Mouse (Mus musculus) lung, postnatal 0 days (tissue): ENCODE results near the gene Arhgef28. TPM values are rescaled to one million over a fixed set of nuclear protein-coding genes. Genes with fewer than 3 reads are reported as not detected.
A peak's percentile ranks its signal among the peaks of the same experiment; 100 is the strongest.

Experiments used
- ATAC-seq: fragments of 200-750 bp; cut with Nextera tagmentation; 2 replicates; pipeline ENCODE4 v1.8.0; 2017; ENCODE audit warnings: moderate library complexity
- DNase-seq: peaks from one replicate; pipeline ENCODE4 v3.0.0-alpha.2; 2016; ENCODE audit warnings: low spot score
- H3K27ac ChIP-seq: fragments of 300-500 bp; sonication (generic); 2 replicates; pipeline ENCODE4 v1.5.1; 2014; ENCODE audit warnings: antibody characterized with exemption, mild to moderate bottlenecking, low read length, mixed read lengths
- H3K27me3 ChIP-seq: fragments of 300-500 bp; sonication (generic); replicated peaks from 2 replicates; pipeline ENCODE4 v1.6.1; 2014; ENCODE audit warnings: low read length, mixed read lengths; ENCODE audit not compliant: insufficient read depth
- H3K36me3 ChIP-seq: fragments of 300-500 bp; sonication (generic); 2 replicates; pipeline ENCODE4 v1.6.1; 2014; ENCODE audit warnings: low read length, mixed read lengths; ENCODE audit not compliant: insufficient read depth
- H3K4me1 ChIP-seq: fragments of 300-500 bp; sonication (generic); 2 replicates; pipeline ENCODE4 v1.6.1; 2014; ENCODE audit warnings: antibody characterized with exemption, low read depth, low read length, mixed read lengths; ENCODE audit not compliant: insufficient read depth
- H3K4me2 ChIP-seq: fragments of 300-500 bp; sonication (generic); replicated peaks from 2 replicates; pipeline ENCODE4 v1.6.1; 2014; ENCODE audit warnings: low read depth, mild to moderate bottlenecking, low read length, moderate library complexity, mixed read lengths
- H3K4me3 ChIP-seq: fragments of 300-500 bp; sonication (generic); 2 replicates; pipeline ENCODE4 v1.5.1; 2014; ENCODE audit warnings: low read depth, low read length
- H3K9ac ChIP-seq: fragments of 300-500 bp; sonication (generic); replicated peaks from 2 replicates; pipeline ENCODE4 v1.6.1; 2014; ENCODE audit warnings: low read depth, mild to moderate bottlenecking
- H3K9me3 ChIP-seq: fragments of 300-500 bp; sonication (generic); 2 replicates; pipeline ENCODE4 v1.6.1; 2016; ENCODE audit warnings: low read length, mixed read lengths
- CTCF ChIP-seq: IDR thresholded peaks from 2 replicates; pipeline ENCODE4 v1.5.1; 2016; ENCODE audit warnings: antibody characterized with exemption, mild to moderate bottlenecking
- EP300 ChIP-seq: IDR thresholded peaks from 2 replicates; pipeline ENCODE4 v1.6.1; 2016; ENCODE audit warnings: antibody characterized with exemption, mild to moderate bottlenecking, control low read depth
- WGBS: fragments of 180-500 bp; shearing (Covaris S2); extraction: QIAGEN DNeasy Blood & Tissue Kit; methylation state at CpG from one replicate; pipeline ENCODE4 v1.1.7; 2014; 5-methylcytosine and 5-hydroxymethylcytosine counted together
- polyA plus RNA-seq: library from polyadenylated mRNA; unstranded; fragments of >200 nt; fragmentation: Nextera tagmentation; extraction: Ambion mirVana; gene quantifications from 2 replicates; pipeline ENCODE4 v1.2.1, GENCODE M21; 2015

Arhgef28 gene
- polyA plus RNA-seq, 1 experiment from 2014 or later, result 53.0 TPM

- TF ChIP-seq EP300 (no peak), CTCF (no peak)
- Histone ChIP-seq H3K9ac (no peak overlapping the region), H3K9me3 (no peaks in the 10 kb centered on the region), H3K4me3 (no peak overlapping the region), H3K27ac (no peak overlapping the region), H3K36me3 (no peaks in the 10 kb centered on the region), H3K4me2 (no peak overlapping the region), H3K27me3 (no peaks in the 10 kb centered on the region), H3K4me1 (no peaks in the 10 kb centered on the region)
- WGBS, result 88% methylated on average over 8 of the region's 8 CpGs
- DNase-seq (no peak), ATAC-seq (no peak)
Measured at GRCm38 (mm10) chr13:97902821-97903220, 303.4 kb downstream of the Arhgef28 start.

- H3K27me3 ChIP-seq, result no peaks in the 10 kb centered on the region
- WGBS, result 50% methylated on average over 3 of the region's 3 CpGs
- no peaks in the 10 kb centered on the region for H3K36me3 ChIP-seq
- no peaks in the 10 kb centered on the region for H3K4me1 ChIP-seq
- H3K9ac ChIP-seq, result no peak overlapping the region
- H3K4me2 ChIP-seq, result no peak overlapping the region
- DNase-seq (no peak), ATAC-seq (no peak)
- TF ChIP-seq CTCF, result no peak
- no peak for TF ChIP-seq EP300
- H3K4me3 ChIP-seq, result no peak overlapping the region
- H3K27ac ChIP-seq, result no peak overlapping the region
- H3K9me3 ChIP-seq, result no peaks in the 10 kb centered on the region
Measured at GRCm38 (mm10) chr13:97900380-97900758, 305.9 kb downstream of the Arhgef28 start.

GRCm38 (mm10) chr13:97899604-97900379 lies 306.4 kb downstream of the Arhgef28 start:
- DNase-seq (no peak), ATAC-seq (no peak)
- Histone ChIP-seq H3K27ac (no peak overlapping the region), H3K4me1 (no peaks in the 10 kb centered on the region), H3K4me3 (no peak overlapping the region), H3K36me3 (no peaks in the 10 kb centered on the region), H3K4me2 (no peak overlapping the region), H3K9me3 (no peaks in the 10 kb centered on the region), H3K9ac (no peak overlapping the region), H3K27me3 (no peaks in the 10 kb centered on the region)
- WGBS, result 75% methylated on average over 14 of the region's 14 CpGs
- TF ChIP-seq CTCF (no peak), EP300 (no peak)

GRCm38 (mm10) chr13:97898590-97898989 lies 307.6 kb downstream of the Arhgef28 start:
- H3K36me3 ChIP-seq, result no peaks in the 10 kb centered on the region
- H3K4me2 ChIP-seq, result no peak overlapping the region
- no peaks in the 10 kb centered on the region for H3K4me1 ChIP-seq
- H3K27me3 ChIP-seq, result no peaks in the 10 kb centered on the region
- no peak overlapping the region for H3K27ac ChIP-seq
- no peak for DNase-seq
- WGBS, result 49% methylated on average over 2 of the region's 2 CpGs
- H3K4me3 ChIP-seq, result no peak overlapping the region
- ATAC-seq, result no peak
- TF ChIP-seq CTCF (no peak), EP300 (no peak)
- no peak overlapping the region for H3K9ac ChIP-seq
- H3K9me3 ChIP-seq, result no peaks in the 10 kb centered on the region

- 0 out of 2 replicates have a peak overlapping the region, but pooled peaks have one; percentile 0 for H3K4me2 ChIP-seq
- H3K4me3 ChIP-seq, result no peak overlapping the region
- peak; percentile 63 for DNase-seq
- H3K4me1 ChIP-seq, result no peaks in the 10 kb centered on the region
- H3K36me3 ChIP-seq, result no peaks in the 10 kb centered on the region
- H3K9ac ChIP-seq, result no peak overlapping the region
- no peak for TF ChIP-seq EP300
- no peak for TF ChIP-seq CTCF
- peak; percentile 89 for ATAC-seq
- H3K27ac ChIP-seq, result no peak overlapping the region
- WGBS, result 25% methylated on average over 10 of the region's 10 CpGs
- no peaks in the 10 kb centered on the region for H3K27me3 ChIP-seq
- H3K9me3 ChIP-seq, result no peaks in the 10 kb centered on the region
Measured at GRCm38 (mm10) chr13:97893031-97893825, 313.0 kb downstream of the Arhgef28 start.

GRCm38 (mm10) chr13:97892089-97892884 lies 314.0 kb downstream of the Arhgef28 start:
- WGBS, result 38% methylated on average over 15 of the region's 15 CpGs
- no peak overlapping the region for H3K4me2 ChIP-seq
- no peak overlapping the region for H3K27ac ChIP-seq
- ATAC-seq, result no peak
- DNase-seq, result no peak
- no peaks in the 10 kb centered on the region for H3K4me1 ChIP-seq
- no peaks in the 10 kb centered on the region for H3K36me3 ChIP-seq
- H3K9ac ChIP-seq, result no peak overlapping the region
- no peak overlapping the region for H3K4me3 ChIP-seq
- H3K27me3 ChIP-seq, result no peaks in the 10 kb centered on the region
- no peak for TF ChIP-seq CTCF
- TF ChIP-seq EP300, result no peak
- no peaks in the 10 kb centered on the region for H3K9me3 ChIP-seq
